Mouse (Mus musculus) T-cell, adult 2 months (primary cell): Measurements from ENCODE around the gene Ssx9.
"Not testable (repeated sequence)": the region's sequence is repeated elsewhere in the genome, so short reads cannot be mapped to it uniquely, and the experiment has no call there.

Source experiments
- DNase-seq: peaks from one replicate; pipeline ENCODE4 v3.0.0; 2022; ENCODE audit warnings: low spot score

Ssx9 gene

GRCm38 (mm10) chrX:8748132-8748531, at the start of gene Ssx9:
Ssx9 (plus strand) TSS chrX:8748432.
- not testable (repeated sequence) for DNase-seq

- DNase-seq: no peak
Observed at GRCm38 (mm10) chrX:8732907-8733306, 15.3 kb upstream of the Ssx9 start.

GRCm38 (mm10) chrX:8803391-8803790, 55.2 kb downstream of the Ssx9 start, which contains the start of gene Ssxb5:
Ssxb5 (plus strand) TSS chrX:8803691.
- not testable (repeated sequence) for DNase-seq
